Mouse (Mus musculus): Measurements from ENCODE around the gene Phactr4. TPM values are rescaled to one million over a fixed set of nuclear protein-coding genes. Genes with fewer than 3 reads are reported as not detected.
A peak's percentile ranks its signal among the peaks of the same experiment; 100 is the strongest.

Phactr4 gene
- polyA plus RNA-seq, 1 experiment from 2014 or later = 10.3 TPM

GRCm38 (mm10) chr4:132308437-132309139, 113.7 kb downstream of the Phactr4 start:
- peaks cover 36% of the 10 kb centered on the region for H3K4me1 ChIP-seq (replicated peaks)
- H3K27me3 ChIP-seq = no peaks in the 10 kb centered on the region
- H3K36me3 ChIP-seq = peaks cover 41% of the 10 kb centered on the region
- under 1% methylated on average over 41 of the region's 41 CpGs for WGBS (ENCODE audit: insufficient replicate concordance)
- peak overlapping the region; percentile 83 for H3K4me3 ChIP-seq (replicated peaks)
- H3K9me3 ChIP-seq (replicated peaks) = no peaks in the 10 kb centered on the region
- peak overlapping the region; percentile 84 for H3K4me2 ChIP-seq
- ATAC-seq (ENCODE audit: low read depth) (peak; percentile 85), DNase-seq (peak; percentile 79)
- peak overlapping the region; percentile 96 for H3K27ac ChIP-seq
- peak overlapping the region; percentile 92 for H3K9ac ChIP-seq

- no peak overlapping the region for H3K9ac ChIP-seq
- no peaks in the 10 kb centered on the region for H3K27me3 ChIP-seq
- no peak for ATAC-seq (ENCODE audit: low read depth)
- no peaks in the 10 kb centered on the region for H3K9me3 ChIP-seq (replicated peaks)
- peaks cover 48% of the 10 kb centered on the region for H3K4me1 ChIP-seq (replicated peaks)
- no peak overlapping the region for H3K4me3 ChIP-seq (replicated peaks)
- no peak for DNase-seq
- no peak overlapping the region for H3K27ac ChIP-seq
- H3K4me2 ChIP-seq = no peak overlapping the region
- H3K36me3 ChIP-seq = peaks cover 19% of the 10 kb centered on the region
- 61% methylated on average over 6 of the region's 6 CpGs for WGBS (ENCODE audit: insufficient replicate concordance)
These were observed 116.3 kb downstream of the Phactr4 start for GRCm38 (mm10) chr4:132306004-132306403.

Small RNA genes lying within 50 kb of the gene (microRNA-seq; reads per million reads assigned to microRNA genes)
- not detected for gene Gm25707

Other genes with a start within 250 kb of the Phactr4 start
- gene Ythdf2, start 210.2 kb downstream of the Phactr4 start, polyA plus RNA-seq (2015; fragmentation: Nextera tagmentation; extraction: Ambion mirVana) = 40.3 and 48.5 TPM in 2 replicates
- gene Gmeb1, start 160.9 kb downstream of the Phactr4 start, polyA plus RNA-seq (2015; fragmentation: Nextera tagmentation; extraction: Ambion mirVana) = 16.9 and 17.3 TPM in 2 replicates
- gene Taf12, start 148.1 kb downstream of the Phactr4 start, polyA plus RNA-seq (2015; fragmentation: Nextera tagmentation; extraction: Ambion mirVana) = 53.3 and 62.2 TPM in 2 replicates
- gene Rab42, start 119.1 kb downstream of the Phactr4 start, polyA plus RNA-seq (2015; fragmentation: Nextera tagmentation; extraction: Ambion mirVana) = 0.44 and 1.2 TPM in 2 replicates
- gene Trnau1ap, start 93.0 kb downstream of the Phactr4 start, polyA plus RNA-seq (2015; fragmentation: Nextera tagmentation; extraction: Ambion mirVana) = 43.1 and 45.3 TPM in 2 replicates
- 79.4 and 80.2 TPM in 2 replicates for gene Rcc1, start 68.9 kb downstream of the Phactr4 start, polyA plus RNA-seq (2015; fragmentation: Nextera tagmentation; extraction: Ambion mirVana)
- gene Med18, start 41.4 kb upstream of the Phactr4 start, polyA plus RNA-seq (2015; fragmentation: Nextera tagmentation; extraction: Ambion mirVana) = 17.1 and 19.7 TPM in 2 replicates
- gene Sesn2, start 88.0 kb upstream of the Phactr4 start, polyA plus RNA-seq (2015; fragmentation: Nextera tagmentation; extraction: Ambion mirVana) = 7.0 TPM in 2 replicates
- 1,559 and 1,572 TPM in 2 replicates for gene Atpif1, start 111.2 kb upstream of the Phactr4 start, polyA plus RNA-seq (2015; fragmentation: Nextera tagmentation; extraction: Ambion mirVana)
- gene Dnajc8, start 113.1 kb upstream of the Phactr4 start, polyA plus RNA-seq (2015; fragmentation: Nextera tagmentation; extraction: Ambion mirVana) = 125 and 148 TPM in 2 replicates
- gene Ptafr, start 141.6 kb upstream of the Phactr4 start, polyA plus RNA-seq (2015; fragmentation: Nextera tagmentation; extraction: Ambion mirVana) = 0.67 and 0.68 TPM in 2 replicates
- gene Eya3, start 216.5 kb upstream of the Phactr4 start, polyA plus RNA-seq (2015; fragmentation: Nextera tagmentation; extraction: Ambion mirVana) = 15.0 and 20.9 TPM in 2 replicates